Mouse (Mus musculus) forebrain, embryonic 13.5 days (tissue): ENCODE results near the gene Fzd10. TPM values are rescaled to one million over a fixed set of nuclear protein-coding genes. Genes with fewer than 3 reads are reported as not detected.

Source experiments
- ATAC-seq: fragments of 200-750 bp; cut with Nextera tagmentation; 2 replicates; pipeline ENCODE4 v1.8.0; 2017
- H3K27ac ChIP-seq: fragments of 300-500 bp; sonication (generic); 2 replicates; pipeline ENCODE4 v1.5.1; 2015; ENCODE audit warnings: inconsistent platforms, mild to moderate bottlenecking, moderate library complexity
- H3K27me3 ChIP-seq: fragments of 300-500 bp; sonication (generic); 2 replicates; pipeline ENCODE4 v1.6.1; 2015; ENCODE audit warnings: mild to moderate bottlenecking, inconsistent platforms
- H3K36me3 ChIP-seq: fragments of 300-500 bp; sonication (generic); 2 replicates; pipeline ENCODE4 v1.6.1; 2015; ENCODE audit warnings: mild to moderate bottlenecking, inconsistent platforms; ENCODE audit not compliant: poor library complexity, severe bottlenecking
- H3K4me1 ChIP-seq: fragments of 300-500 bp; sonication (generic); 2 replicates; pipeline ENCODE4 v1.6.1; 2015; ENCODE audit warnings: inconsistent platforms
- H3K4me2 ChIP-seq: fragments of 300-500 bp; sonication (generic); 2 replicates; pipeline ENCODE4 v1.6.1; 2015; ENCODE audit warnings: inconsistent platforms, mild to moderate bottlenecking, moderate library complexity
- H3K4me3 ChIP-seq: fragments of 300-500 bp; sonication (generic); 2 replicates; pipeline ENCODE4 v1.5.1; 2015; ENCODE audit warnings: mild to moderate bottlenecking, inconsistent platforms
- H3K9ac ChIP-seq: fragments of 300-500 bp; sonication (generic); 2 replicates; pipeline ENCODE4 v1.6.1; 2015; ENCODE audit warnings: mild to moderate bottlenecking, inconsistent platforms
- H3K9me3 ChIP-seq: fragments of 300-500 bp; sonication (generic); replicated peaks from 2 replicates; pipeline ENCODE4 v1.6.1; 2016; ENCODE audit warnings: inconsistent platforms
- WGBS: fragments of 180-500 bp; shearing (Covaris S2); methylation state at CpG from one replicate; pipeline ENCODE4 v1.1.7; 2015; 5-methylcytosine and 5-hydroxymethylcytosine counted together
- polyA plus RNA-seq: library from polyadenylated mRNA; unstranded; fragments of >200 nt; fragmentation: Nextera tagmentation; extraction: Ambion mirVana; gene quantifications from 2 replicates; pipeline ENCODE4 v1.2.1, GENCODE M21; 2015

Gene Fzd10
- polyA plus RNA-seq, 1 experiment from 2014 or later = 2.0 TPM

- Histone ChIP-seq H3K27me3 (no peaks in the 10 kb centered on the region), H3K9me3 (no peaks in the 10 kb centered on the region), H3K4me1 (no peaks in the 10 kb centered on the region), H3K4me3 (no peak overlapping the region), H3K27ac (no peak overlapping the region), H3K4me2 (no peak overlapping the region), H3K36me3 (no peaks in the 10 kb centered on the region), H3K9ac (no peak overlapping the region)
- no peak for ATAC-seq
- 86% methylated on average over 10 of the region's 10 CpGs for WGBS
Observed at GRCm38 (mm10) chr5:128647221-128647730, 46.6 kb downstream of the Fzd10 start.

GRCm38 (mm10) chr5:128649336-128649897 is 48.8 kb downstream of the Fzd10 start:
- H3K9me3 ChIP-seq = no peaks in the 10 kb centered on the region
- no peak overlapping the region for H3K4me3 ChIP-seq
- no peak for ATAC-seq
- no peaks in the 10 kb centered on the region for H3K27me3 ChIP-seq
- H3K4me2 ChIP-seq = no peak overlapping the region
- no peaks in the 10 kb centered on the region for H3K4me1 ChIP-seq
- 89% methylated on average over 11 of the region's 11 CpGs for WGBS
- H3K27ac ChIP-seq = no peak overlapping the region
- no peak overlapping the region for H3K9ac ChIP-seq
- no peaks in the 10 kb centered on the region for H3K36me3 ChIP-seq

Other genes with a start within 250 kb of the Fzd10 start
- 0.57 TPM in 2 replicates for gene Tmem132d, start 167.8 kb upstream of the Fzd10 start, polyA plus RNA-seq
- gene Piwil1, start 101.7 kb downstream of the Fzd10 start, polyA plus RNA-seq = 0.16 TPM in 1 of 2 replicates, not detected in the other